Mouse (Mus musculus) myocyte (in vitro differentiated cells): Measurements from ENCODE around the gene Rad54l2. TPM values are rescaled to one million over a fixed set of nuclear protein-coding genes. Genes with fewer than 3 reads are reported as not detected.

Source experiments
- H3K27me3 ChIP-seq: one replicate; pipeline ENCODE4 v1.6.1; 2011; ENCODE audit not compliant: control insufficient read depth, insufficient read depth, insufficient read length
- H3K36me3 ChIP-seq: one replicate; pipeline ENCODE4 v1.6.1; 2011; ENCODE audit not compliant: control insufficient read depth, insufficient read depth
- H3K4me2 ChIP-seq: one replicate; pipeline ENCODE4 v1.6.1; 2011; ENCODE audit warnings: low read depth, control low read depth
- H3K4me3 ChIP-seq: one replicate; pipeline ENCODE4 v1.5.1; 2011; ENCODE audit warnings: mild to moderate bottlenecking, control low read depth, moderate library complexity
- H3K79me2 ChIP-seq: one replicate; pipeline ENCODE4 v1.6.1; 2011; ENCODE audit not compliant: control insufficient read depth, insufficient read depth
- H3ac ChIP-seq: one replicate; pipeline ENCODE4 v1.6.1; 2011; ENCODE audit not compliant: control insufficient read depth, insufficient read length
- CEBPB ChIP-seq: IDR thresholded peaks from 2 replicates; pipeline ENCODE4 v1.6.1; 2011; ENCODE audit warnings: mild to moderate bottlenecking, moderate library complexity; ENCODE audit not compliant: poor library complexity, insufficient read depth, severe bottlenecking
- E2F4 ChIP-seq: IDR thresholded peaks from one replicate; pipeline ENCODE4 v1.6.1; 2011; ENCODE audit warnings: mild to moderate bottlenecking, control low read depth, moderate library complexity; ENCODE audit not compliant: insufficient read depth
- MAX ChIP-seq: IDR thresholded peaks from one replicate; pipeline ENCODE4 v1.6.1; 2011; ENCODE audit warnings: low read depth, mild to moderate bottlenecking, control low read depth
- MYOD1 ChIP-seq, 3 experiments: IDR thresholded peaks; one replicate each; pipeline ENCODE4 v1.6.1; 2011; ENCODE audit warnings: control low read depth in 2 of 3, low read depth in 2 of 3, mild to moderate bottlenecking in 2 of 3, moderate library complexity in 1 of 3; ENCODE audit not compliant: insufficient read length in 2 of 3, control insufficient read depth in 1 of 3
- MYOG ChIP-seq, 3 experiments: IDR thresholded peaks; one replicate each; pipeline ENCODE4 v1.6.1; 2011; ENCODE audit warnings: control low read depth in 2 of 3, low read depth in 2 of 3, mild to moderate bottlenecking in 2 of 3; ENCODE audit not compliant: insufficient read length in 2 of 3, control insufficient read depth in 1 of 3, insufficient read depth in 1 of 3
- POLR2A ChIP-seq: IDR thresholded peaks from one replicate; pipeline ENCODE4 v1.6.1; 2011; ENCODE audit warnings: low read depth, mild to moderate bottlenecking, control low read depth, moderate library complexity; ENCODE audit not compliant: insufficient read length
- POLR2AphosphoS2 ChIP-seq: IDR thresholded peaks from one replicate; pipeline ENCODE4 v1.6.1; 2011; ENCODE audit warnings: low read depth, control low read depth; ENCODE audit not compliant: insufficient read length
- REST ChIP-seq: IDR thresholded peaks from one replicate; pipeline ENCODE4 v1.6.1; 2011; ENCODE audit warnings: mild to moderate bottlenecking, control low read depth, moderate library complexity; ENCODE audit not compliant: insufficient read depth, insufficient read length
- SRF ChIP-seq: IDR thresholded peaks from one replicate; pipeline ENCODE4 v1.6.1; 2011; ENCODE audit warnings: low read depth; ENCODE audit not compliant: control insufficient read depth, insufficient read length
- TCF12 ChIP-seq: IDR thresholded peaks from one replicate; pipeline ENCODE4 v1.6.1; 2011; ENCODE audit warnings: mild to moderate bottlenecking, control low read depth; ENCODE audit not compliant: poor library complexity, insufficient read depth, severe bottlenecking
- TCF3 ChIP-seq: IDR thresholded peaks from one replicate; pipeline ENCODE4 v1.6.1; 2011; ENCODE audit warnings: low read depth, control low read depth; ENCODE audit not compliant: insufficient read length
- USF1 ChIP-seq: IDR thresholded peaks from one replicate; pipeline ENCODE4 v1.6.1; 2011; ENCODE audit warnings: low read depth, mild to moderate bottlenecking, control low read depth, moderate library complexity
- polyA plus RNA-seq: library from polyadenylated mRNA; unstranded; fragments of >200 nt; fragmentation: generic; extraction: Trizol; gene quantifications from one replicate; pipeline ENCODE4 v1.2.1, GENCODE M21; 2012; ENCODE audit warnings: missing spikeins

Rad54l2 gene
- polyA plus RNA-seq, 1 experiment = 5.3 TPM

DNA sequence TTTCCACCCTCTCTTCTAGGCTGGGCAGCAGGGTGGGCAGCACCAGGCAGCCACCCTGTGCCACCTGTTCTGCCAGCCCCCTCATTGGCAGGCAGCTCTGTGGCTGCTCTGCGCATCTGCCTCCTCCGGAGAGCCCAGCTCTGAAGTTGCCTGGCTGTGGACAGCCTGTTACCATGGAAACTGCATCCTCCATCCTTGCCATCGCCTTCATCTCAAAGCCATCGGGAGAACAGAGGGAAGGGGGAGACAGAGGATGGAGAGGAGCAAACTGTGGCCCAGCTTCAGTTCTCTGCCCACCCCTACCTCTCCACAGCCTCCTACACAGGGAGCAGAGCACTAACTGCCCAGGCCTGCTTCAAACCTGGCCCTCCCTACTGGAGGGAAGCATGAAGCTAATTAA, 124.6 kb downstream of the Rad54l2 start:
- no peak overlapping the region for H3ac ChIP-seq
- H3K36me3 ChIP-seq = peaks cover 27% of the 10 kb centered on the region
- no peak for TF ChIP-seq POLR2AphosphoS2
- no peak for TF ChIP-seq MAX
- no peak for TF ChIP-seq TCF3
- TF ChIP-seq E2F4 = no peak
- no peak for TF ChIP-seq TCF12
- H3K79me2 ChIP-seq = no peaks in the 10 kb centered on the region
- H3K27me3 ChIP-seq = no peaks in the 10 kb centered on the region
- H3K4me3 ChIP-seq = no peak overlapping the region
- H3K4me2 ChIP-seq = no peak overlapping the region

DNA sequence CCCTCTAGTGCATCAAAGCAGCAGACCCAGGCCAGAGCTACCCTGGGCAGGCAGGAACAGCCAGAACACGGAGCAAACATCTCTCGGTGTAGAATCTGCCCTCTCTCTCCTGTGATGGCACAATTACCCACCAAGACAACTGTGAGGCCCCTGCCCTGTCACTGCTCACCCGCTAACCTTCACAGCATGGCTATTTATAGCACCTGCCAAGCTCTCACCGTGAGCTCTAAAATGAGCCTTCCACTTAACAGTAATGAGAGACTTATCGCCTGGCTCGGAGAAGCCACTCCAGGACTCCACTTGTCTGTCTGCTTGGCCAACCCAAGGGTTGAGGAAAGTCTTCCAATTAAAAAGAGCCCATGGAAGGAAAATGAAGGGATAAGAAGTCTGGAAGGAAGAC, 125.8 kb downstream of the Rad54l2 start:
- Histone ChIP-seq H3K4me2 (no peak overlapping the region), H3ac (no peak overlapping the region), H3K36me3 (peaks cover 23% of the 10 kb centered on the region), H3K4me3 (no peak overlapping the region), H3K27me3 (no peaks in the 10 kb centered on the region), H3K79me2 (no peaks in the 10 kb centered on the region)
- no peak for TF ChIP-seq POLR2A
- TF ChIP-seq POLR2AphosphoS2 = no peak
- TF ChIP-seq SRF = no peak
- TF ChIP-seq TCF3 = no peak
- no peak for TF ChIP-seq REST
- no peak for TF ChIP-seq MYOD1 (IDR thresholded peaks at IDR 0.05; ENCODE audit: control insufficient read depth in 1 of 3, insufficient read length in 2 of 3, low read depth in 2 of 3)
- TF ChIP-seq MAX = no peak
- no peak for TF ChIP-seq USF1
- TF ChIP-seq MYOG (IDR thresholded peaks at IDR 0.05; ENCODE audit: control insufficient read depth in 1 of 3, insufficient read depth in 1 of 3, insufficient read length in 2 of 3, low read depth in 2 of 3) = no peak
- TF ChIP-seq CEBPB = no peak
- TF ChIP-seq TCF12 = no peak
- no peak for TF ChIP-seq E2F4

- no peak overlapping the region for H3K4me2 ChIP-seq
- H3K79me2 ChIP-seq = no peaks in the 10 kb centered on the region
- peaks cover 7% of the 10 kb centered on the region for H3K36me3 ChIP-seq
- no peak overlapping the region for H3ac ChIP-seq
- H3K27me3 ChIP-seq = peaks cover 12% of the 10 kb centered on the region
- no peak overlapping the region for H3K4me3 ChIP-seq
- no peak for TF ChIP-seq SRF
- no peak for TF ChIP-seq TCF3
- TF ChIP-seq REST = no peak
- no peak for TF ChIP-seq E2F4
- TF ChIP-seq USF1 = no peak
- no peak for TF ChIP-seq MAX
- TF ChIP-seq POLR2AphosphoS2 = no peak
- no peak for TF ChIP-seq POLR2A
- TF ChIP-seq CEBPB = no peak
These were observed 129.1 kb downstream of the Rad54l2 start for GRCm38 (mm10) chr9:106659935-106660334.

DNA sequence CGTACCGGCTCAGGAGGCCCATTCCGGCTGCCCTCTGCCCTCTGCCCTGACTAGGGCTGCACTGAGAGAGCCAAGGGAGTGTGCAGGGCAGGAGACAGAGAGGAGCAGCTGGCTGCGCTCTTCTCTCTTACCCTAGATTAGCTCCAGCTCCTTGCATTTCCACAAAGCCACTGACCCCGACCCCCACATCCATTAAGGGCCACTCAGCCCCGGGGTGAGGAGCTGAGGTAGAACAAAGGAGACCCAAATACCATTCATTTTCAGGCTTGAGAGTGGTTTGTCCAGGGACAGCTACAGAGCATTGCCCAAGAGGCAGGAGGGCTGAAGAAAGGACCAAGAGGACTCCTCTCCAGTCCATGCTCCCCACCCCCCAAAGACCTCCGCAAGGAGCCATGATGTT, 129.6 kb downstream of the Rad54l2 start:
- no peak overlapping the region for H3ac ChIP-seq
- H3K4me2 ChIP-seq = no peak overlapping the region
- H3K79me2 ChIP-seq = no peaks in the 10 kb centered on the region
- no peak for TF ChIP-seq CEBPB
- TF ChIP-seq E2F4 = no peak
- no peak for TF ChIP-seq REST
- TF ChIP-seq TCF12 = no peak
- no peak for TF ChIP-seq MYOD1 (IDR thresholded peaks at IDR 0.05; ENCODE audit: control insufficient read depth in 1 of 3, insufficient read length in 2 of 3, low read depth in 2 of 3)
- no peak for TF ChIP-seq POLR2A
- no peak for TF ChIP-seq USF1
- no peak for TF ChIP-seq MAX
- TF ChIP-seq TCF3 = no peak
- no peak for TF ChIP-seq MYOG (IDR thresholded peaks at IDR 0.05; ENCODE audit: control insufficient read depth in 1 of 3, insufficient read depth in 1 of 3, insufficient read length in 2 of 3, low read depth in 2 of 3)
- TF ChIP-seq POLR2AphosphoS2 = no peak
- TF ChIP-seq SRF = no peak
- H3K36me3 ChIP-seq = peaks cover 7% of the 10 kb centered on the region
- H3K4me3 ChIP-seq = no peak overlapping the region
- H3K27me3 ChIP-seq = peaks cover 13% of the 10 kb centered on the region

DNA sequence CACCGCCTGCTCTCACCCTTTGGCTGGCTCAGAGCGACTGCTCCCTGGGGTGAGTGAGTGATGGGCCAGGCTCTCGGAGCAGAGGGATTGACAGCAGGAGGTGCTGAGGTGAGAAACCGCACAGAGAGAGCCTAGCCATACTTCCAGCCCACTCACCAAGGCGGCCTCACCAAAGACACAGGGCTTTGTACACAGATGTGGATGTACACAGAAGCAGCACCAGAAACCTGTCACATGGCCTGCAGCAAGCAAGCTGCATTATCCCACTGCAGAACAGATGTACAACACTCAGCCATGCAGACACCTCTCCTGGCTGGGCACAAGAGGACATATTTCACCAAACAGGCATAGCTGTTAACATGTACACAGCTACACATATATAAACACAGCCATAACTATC, 131.4 kb downstream of the Rad54l2 start:
- TF ChIP-seq POLR2A (no peak), USF1 (no peak), TCF12 (no peak), MAX (no peak), E2F4 (no peak), SRF (no peak), POLR2AphosphoS2 (no peak), CEBPB (no peak), MYOG (IDR thresholded peaks at IDR 0.05; ENCODE audit: control insufficient read depth in 1 of 3, insufficient read depth in 1 of 3, insufficient read length in 2 of 3, low read depth in 2 of 3) (no peak), REST (no peak), MYOD1 (IDR thresholded peaks at IDR 0.05; ENCODE audit: control insufficient read depth in 1 of 3, insufficient read length in 2 of 3, low read depth in 2 of 3) (no peak)
- Histone ChIP-seq H3K79me2 (no peaks in the 10 kb centered on the region), H3K27me3 (peaks cover 21% of the 10 kb centered on the region), H3K4me3 (no peak overlapping the region), H3K36me3 (peaks cover 7% of the 10 kb centered on the region), H3K4me2 (no peak overlapping the region), H3ac (no peak overlapping the region)
